Mouse (Mus musculus): ENCODE measurements at regions not wholly inside any gene's neighbourhood (a gene's known extent, or its start where the extent isn't known, plus 50 kb on each side); places are given as distances from the start of the nearest gene placed in this dataset.
A peak's percentile ranks its signal among the peaks of the same experiment; 100 is the strongest.
"Not testable (repeated sequence)": the region's sequence is repeated elsewhere in the genome, so short reads cannot be mapped to it uniquely, and the experiment has no call there.

DNA sequence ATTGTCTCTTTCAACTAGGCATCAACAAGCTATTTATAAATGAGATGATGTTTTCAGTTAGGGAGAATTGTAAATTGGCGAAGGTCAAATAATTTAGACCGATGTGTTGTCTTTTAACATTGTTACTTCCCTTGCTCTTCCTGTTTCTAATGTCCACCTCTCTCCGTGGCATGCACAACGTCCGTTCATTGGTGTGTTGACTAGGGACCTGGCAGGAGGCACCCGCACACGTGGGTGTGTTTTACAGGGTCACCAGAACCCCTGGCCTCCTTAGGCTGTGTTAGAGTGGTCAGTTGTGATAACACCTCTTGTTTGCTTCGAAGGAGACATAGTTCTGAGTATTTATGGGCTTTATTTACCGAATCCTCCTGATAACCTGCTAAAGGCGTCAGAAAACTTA, 222.8 kb downstream of the Brms1l start:
- DNase-seq (ENCODE audit: low read depth, low spot score), result no peak

DNA sequence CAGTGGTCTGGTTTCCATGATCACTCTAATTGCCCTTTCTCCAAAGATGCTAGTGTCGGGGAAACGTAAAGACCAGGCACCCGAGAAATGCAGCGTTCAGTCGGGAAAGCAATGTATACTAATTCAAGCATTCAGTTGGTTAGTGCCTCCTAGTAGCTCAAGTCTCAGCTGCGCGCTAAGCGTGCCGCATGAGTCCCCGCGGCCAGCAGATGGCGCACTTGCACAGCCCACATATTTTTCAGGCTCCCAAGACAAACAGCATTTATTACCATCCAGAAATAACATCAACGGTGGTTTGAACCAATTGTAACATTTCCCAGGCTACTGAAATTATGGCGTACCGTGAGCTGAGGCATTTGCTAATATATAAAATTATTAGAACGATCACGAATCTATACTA, 222.3 kb downstream of the Brms1l start:
- DNase-seq (ENCODE audit: low read depth, low spot score), result peak; percentile 79

DNA sequence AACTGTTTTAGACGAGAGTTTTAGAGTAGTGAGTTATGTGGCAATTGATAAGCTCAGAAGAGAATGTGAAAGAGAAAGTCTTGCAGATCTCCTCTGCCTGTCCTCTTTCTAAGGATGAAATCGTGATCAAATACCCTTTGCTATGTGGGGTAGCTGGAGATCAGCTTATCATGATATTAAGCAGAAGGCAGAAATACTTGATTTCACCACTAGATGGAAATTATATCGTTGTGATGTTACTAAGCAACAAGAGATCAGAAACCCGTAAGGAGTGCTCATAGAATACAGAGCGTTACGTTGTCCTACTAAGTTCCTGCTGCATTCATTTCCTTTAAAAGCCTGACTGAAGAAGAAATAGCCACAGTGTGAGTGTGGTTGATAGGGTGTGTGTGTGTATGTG, 219.3 kb downstream of the Brms1l start:
- DNase-seq (ENCODE audit: low read depth, low spot score), result no peak

DNA sequence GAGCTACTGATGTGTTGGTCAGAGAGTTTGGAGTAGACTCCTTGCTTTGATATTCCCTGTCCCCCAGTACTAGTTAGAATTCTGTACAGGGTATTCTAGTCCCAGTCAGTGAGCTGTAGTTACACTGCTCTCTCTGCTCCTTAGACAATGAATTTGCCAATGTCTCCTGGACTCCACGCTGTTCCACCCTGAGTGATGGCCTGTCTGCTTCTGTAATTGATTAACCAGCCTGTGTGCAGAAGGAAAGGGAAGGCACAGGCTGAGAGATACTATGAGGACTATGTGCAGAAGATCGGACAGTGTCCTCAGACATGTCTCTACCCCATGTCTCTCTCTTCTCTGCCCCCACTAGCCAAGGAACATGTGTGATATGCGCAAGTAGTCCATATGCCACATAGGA, 209.9 kb downstream of the Brms1l start:
- DNase-seq (ENCODE audit: low read depth, low spot score), result no peak

DNA sequence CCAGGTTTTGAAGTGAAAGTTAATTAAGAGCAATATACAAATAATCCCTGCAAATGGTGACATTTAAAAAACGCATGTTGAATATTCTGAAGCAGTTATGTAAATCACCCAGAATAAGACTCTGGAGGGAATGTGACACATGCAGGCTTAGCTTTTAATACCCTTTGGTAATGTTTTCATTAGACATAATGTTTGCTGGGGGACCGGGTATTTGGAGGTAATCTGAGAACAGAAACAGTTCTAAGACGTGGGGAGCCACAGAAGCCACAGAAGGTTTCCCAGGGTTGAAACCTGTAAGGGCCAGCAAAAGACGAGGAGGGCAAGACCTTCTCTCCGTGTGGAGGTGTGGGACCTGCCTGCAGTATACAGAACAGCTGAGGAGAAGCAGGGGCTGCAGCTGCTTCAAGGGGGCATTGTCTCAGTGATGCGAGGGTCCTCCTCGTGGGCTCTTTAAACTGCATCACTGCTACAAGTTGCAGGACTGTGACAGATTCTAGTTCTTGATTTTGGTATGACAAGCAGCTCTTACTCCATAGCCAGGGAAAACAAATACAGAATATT, 184.9 kb downstream of the Brms1l start:
- no peak for DNase-seq (ENCODE audit: low read depth, low spot score)

DNA sequence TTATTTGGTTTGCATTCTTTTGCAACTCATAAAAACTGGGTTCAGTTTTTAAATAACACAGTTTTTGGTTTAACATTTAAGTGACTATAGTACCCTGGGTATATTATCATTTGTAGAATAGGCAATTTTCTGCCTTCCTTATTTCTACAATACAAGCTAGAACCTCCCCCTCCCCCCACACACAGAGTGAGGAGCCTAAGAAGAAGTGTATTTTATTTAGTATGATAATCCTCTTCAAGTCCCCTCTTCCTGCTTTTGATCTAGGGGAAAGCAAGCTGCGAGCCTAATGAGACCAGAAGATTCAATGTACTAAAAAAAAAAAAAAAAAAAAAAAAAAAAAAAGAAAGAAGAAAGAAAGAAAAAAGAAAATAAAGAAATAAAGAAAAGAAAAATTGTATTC, 184.4 kb downstream of the Brms1l start:
- no peak for DNase-seq (ENCODE audit: low read depth, low spot score)

DNA sequence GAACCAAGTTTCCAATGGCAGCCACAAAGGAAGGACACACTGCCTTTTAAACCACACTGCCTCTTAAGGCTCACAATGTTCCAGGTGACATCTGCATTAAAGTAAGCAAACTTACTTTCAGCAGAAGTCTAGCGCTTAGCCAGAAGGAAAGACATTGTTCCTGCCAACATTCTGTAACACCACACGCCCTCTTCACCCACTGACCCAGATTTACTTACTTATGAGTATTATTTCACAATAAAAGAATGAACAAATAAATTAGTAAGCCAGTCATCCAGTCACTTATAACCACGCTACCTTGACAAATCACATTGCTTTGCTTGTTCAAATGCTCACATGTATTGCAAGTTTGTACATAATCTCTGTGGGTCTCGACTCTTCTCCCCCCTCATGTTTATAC, 173.9 kb downstream of the Brms1l start:
- no peak for DNase-seq (ENCODE audit: low read depth, low spot score)

DNA sequence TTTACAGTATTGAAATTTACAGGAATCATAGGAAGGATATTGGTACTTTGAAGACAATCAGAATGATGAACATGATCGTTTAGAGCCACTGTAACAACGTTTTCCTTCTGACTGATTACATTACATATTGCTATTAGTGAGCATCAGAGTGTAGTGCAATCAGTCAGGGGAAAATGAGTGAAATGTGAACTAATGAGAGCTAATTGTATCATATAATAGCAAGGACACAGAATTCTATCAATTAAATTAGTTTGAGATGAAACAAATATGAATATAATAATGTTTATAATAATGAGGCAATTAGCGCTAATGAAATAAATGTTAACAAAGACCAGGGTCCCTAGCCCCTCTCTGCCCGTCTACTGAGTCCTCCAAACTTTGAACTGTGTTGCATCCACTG, 169.7 kb downstream of the Brms1l start:
- DNase-seq (ENCODE audit: low read depth, low spot score), result no peak

DNA sequence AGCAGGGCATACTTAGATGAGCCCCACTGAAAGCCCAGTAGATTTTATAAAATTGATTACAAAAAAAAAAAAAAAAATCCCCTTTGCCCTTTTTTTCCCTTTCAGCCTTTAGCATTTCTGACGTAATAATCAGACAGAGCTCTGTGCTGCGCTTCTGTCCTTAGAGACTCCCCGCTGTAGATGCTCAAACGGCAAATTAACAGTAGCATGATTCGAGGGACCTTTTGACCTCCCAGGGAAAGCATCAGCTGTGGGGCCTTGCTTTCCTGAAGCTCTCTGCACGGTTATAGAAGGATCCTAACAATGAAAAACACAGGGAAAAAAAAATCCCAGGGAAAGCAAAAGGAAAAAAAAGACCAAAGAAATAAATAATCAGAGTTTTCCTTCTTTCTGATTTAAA, 169.2 kb downstream of the Brms1l start:
- DNase-seq (ENCODE audit: low read depth, low spot score), result no peak

DNA sequence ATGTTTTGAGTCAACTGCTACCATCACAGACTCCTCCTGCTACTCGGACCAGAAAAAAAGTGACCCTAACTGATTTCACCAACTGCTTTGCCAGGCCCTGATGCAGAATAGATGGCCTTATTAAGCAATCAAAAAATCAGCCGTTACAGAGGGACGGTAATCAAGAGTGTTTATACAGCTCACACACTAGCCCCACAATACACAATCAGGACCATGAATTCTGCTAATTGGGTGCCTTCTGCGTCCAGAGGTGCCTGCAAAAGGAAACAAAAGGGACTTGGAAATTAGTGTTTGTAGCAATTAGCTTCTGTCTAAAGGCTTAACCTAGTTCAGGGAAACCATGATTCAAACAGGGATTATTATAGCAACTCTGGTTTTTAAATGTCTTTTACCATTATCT, 168.4 kb downstream of the Brms1l start:
- DNase-seq (ENCODE audit: low read depth, low spot score), result no peak

DNA sequence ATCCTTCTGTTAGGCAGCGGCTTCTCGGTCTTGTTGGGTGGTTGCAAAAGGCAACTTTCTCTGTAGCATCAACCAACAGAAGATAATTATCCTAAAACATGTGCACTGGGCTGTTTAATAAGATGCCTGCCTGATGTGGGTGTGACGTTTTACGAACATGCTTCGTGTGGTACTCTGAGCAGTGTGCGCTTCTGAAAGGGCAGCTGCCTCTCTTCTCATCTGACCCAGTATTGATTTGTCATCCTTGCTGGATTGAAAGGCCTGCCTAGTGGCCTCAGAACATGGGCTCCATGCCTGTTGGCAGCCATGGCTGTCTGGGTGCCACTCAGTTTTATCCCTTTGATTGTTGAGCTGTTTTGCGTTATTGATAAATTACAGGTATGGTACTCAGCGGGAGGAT, 167.4 kb downstream of the Brms1l start:
- no peak for DNase-seq (ENCODE audit: low read depth, low spot score)

DNA sequence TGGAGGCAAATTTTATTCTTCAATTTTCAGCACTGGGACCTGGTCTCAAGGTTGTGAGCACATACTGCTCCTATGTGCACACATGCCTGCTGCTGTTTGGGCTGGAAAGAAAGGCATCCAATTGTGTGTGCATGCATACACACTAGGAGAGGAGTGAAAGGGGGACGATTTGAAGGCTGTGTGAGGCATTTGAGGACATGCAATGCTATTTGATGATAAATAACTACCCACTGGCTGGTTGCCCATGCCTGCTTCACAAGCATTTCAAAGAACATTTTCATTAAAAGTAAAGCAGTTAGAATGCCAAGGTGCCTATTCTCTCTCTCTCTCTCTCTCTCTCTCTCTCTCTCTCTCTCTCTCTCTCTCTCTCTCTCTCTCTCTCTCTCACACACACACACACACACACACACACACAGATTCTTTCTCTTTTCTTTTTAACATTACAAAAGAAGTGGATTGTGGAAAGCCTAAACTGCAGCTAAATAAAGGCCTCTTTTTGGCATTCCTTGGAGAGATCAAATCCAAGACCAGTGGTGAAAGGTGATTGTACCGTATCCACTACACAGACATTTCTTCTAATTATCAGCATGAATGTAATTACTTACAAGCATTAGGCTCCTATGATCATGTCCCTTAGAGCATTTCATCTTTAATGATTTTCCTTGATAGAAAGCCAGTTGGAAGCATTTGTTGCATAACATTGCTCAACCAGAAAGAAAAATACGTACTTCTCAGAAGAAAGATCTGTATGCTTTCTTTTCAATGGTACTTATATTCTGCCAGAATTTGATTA, 160.7 kb downstream of the Brms1l start:
- DNase-seq (ENCODE audit: low read depth, low spot score), result no peak

DNA sequence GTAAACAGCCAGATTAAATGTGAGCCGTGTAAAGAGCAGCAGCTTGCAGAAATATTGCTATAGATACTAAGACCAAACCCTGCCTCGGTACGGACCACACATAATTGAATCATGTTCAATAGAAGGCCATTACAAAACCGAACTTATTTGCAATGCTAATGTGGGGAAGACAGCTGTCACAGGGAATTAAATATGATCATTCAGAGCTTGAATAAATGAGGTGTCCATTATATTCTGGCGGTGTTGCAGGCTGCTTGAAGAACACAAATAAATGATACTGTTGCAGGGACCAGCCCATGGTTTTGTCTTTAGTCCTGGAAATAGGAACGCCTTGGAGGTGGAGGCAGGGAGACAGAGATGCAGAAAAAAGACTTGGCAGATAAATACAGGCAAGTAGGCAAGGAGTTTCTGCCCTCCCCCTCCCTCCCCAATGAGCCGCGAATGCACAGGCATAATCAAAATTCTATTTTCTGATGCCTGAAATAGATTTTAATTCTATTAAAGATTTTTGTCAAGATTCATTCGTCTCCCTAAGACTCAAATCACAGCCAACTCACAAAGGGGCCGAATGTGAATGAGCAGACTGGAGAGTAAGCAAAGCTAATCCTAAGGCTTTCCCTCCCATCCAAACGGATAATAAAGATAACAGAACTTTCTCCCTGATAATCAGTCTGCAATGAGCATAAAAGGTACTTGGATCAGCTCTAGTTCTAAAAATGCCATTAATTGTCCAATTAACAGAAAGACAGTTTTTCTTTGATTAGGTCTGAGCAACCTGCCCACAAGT, 147.6 kb downstream of the Brms1l start:
- no peak for DNase-seq (ENCODE audit: low read depth, low spot score)

DNA sequence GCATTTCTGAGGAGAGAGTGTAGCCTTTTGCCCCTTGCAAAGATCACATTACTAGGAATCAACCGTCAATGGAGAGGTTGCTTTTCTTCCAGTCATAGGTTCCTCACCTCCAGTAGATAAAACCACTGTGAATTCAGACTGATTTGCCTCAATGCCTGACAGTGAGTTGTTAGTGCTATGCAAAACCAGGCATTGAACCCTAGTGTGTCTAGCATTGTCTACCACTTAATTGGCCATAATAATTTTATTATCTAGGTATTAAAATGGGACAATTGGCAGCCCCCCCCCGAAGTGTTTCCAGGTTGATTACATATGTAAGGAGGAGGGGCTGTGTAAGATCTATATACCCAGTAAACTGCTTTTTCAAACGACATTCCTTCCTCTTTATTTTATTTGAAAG, 147.0 kb downstream of the Brms1l start:
- DNase-seq (ENCODE audit: low read depth, low spot score), result no peak

DNA sequence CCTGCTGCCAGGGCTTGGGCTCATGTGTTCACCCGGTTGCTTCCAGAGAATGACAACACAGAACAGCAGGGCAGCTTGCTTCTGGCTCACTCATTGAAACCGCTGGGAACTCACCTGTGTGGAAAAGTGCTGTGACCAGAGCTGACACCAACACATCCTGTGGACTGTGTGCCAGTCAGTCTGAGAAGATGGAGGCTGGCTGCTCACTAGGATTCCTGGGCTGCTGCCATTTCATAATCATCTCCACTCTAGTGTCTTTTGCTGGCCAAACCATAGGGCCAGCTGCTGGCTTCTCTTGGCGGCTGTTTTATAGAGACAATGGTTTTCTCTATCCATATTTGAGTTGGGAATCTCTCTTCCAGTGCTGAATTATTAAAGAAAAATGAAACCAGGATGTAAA, 138.1 kb downstream of the Brms1l start:
- no peak for DNase-seq (ENCODE audit: low read depth, low spot score)

DNA sequence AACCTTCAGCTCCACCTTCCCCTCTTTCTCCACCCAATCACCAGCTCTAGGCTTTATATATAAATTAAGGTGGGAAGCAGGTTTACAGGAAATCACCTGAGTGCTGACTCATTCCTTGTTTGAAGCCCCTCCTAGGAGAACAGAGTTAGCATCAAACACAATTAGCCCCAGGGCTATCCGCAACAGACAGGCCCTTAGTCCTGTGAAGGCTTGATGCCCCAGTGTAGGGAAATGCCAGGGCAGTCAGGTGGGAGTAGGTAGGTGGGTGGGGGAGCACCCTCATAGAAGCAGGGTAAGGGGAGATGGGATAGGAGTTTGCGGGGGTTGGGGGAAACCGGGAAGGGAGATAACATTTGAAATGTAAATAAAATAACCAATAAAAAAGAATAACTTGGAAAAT, 123.2 kb downstream of the Brms1l start:
- not testable (repeated sequence) for DNase-seq (ENCODE audit: low read depth, low spot score)

DNA sequence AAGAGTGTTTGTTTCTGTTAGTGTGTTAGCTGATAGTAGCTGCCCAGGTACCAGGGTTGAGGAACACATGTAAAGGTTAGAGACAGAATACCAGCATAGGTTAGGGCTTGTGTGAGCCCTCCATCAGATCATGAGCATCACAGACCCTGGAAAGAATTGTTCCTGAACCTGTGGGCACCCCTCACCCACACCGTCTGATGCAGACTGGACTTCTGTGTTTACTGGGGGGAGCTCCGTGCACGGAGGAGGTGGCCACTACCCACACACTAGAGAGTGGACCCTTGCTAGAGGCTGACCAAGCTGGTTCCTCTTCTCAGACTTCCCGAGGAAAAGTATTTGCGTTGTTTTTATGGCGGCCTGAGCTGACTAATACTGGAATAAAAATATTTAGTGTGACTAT, 104.4 kb downstream of the Brms1l start:
- DNase-seq (ENCODE audit: low read depth, low spot score), result no peak

DNA sequence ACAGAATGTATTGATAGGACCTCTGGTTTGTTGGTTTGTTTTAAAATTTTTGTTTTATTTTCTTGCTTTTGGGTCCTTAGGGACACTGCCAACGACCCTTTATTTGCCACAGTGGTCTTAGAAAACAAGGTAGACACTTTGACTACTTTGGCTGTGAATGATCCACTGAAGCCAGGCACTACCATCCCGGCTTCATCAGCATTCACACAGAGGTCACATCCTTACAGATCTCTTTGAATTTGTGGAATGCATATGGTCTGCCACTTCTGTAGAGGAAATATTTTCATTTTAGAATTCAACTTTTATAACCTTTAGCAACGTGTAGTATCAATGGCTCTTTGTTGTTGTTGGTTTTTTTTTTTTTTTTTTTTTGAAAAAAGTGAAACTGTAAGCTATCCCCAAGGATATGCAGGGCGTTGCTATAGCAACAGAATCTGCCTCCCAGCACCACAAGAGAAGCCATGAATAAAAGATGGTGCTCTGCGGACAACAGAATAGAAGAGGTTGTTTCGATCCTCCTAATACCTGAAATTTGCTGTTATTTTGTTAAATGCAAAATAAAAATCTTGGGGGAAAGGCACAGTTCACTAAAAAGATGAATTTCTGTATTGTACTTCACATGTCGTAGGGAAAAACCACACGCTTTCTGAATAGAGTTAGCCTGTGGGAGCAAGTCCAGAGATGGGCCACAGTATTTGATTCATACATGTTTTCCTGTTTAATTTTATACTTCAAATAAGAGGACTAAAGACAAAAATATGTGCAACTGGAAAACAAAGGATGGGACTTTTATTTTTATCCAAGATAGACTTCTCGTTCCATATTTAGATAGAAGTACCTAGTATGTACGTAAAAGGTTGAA, 103.4 kb downstream of the Brms1l start:
- DNase-seq (ENCODE audit: low read depth, low spot score), result no peak

DNA sequence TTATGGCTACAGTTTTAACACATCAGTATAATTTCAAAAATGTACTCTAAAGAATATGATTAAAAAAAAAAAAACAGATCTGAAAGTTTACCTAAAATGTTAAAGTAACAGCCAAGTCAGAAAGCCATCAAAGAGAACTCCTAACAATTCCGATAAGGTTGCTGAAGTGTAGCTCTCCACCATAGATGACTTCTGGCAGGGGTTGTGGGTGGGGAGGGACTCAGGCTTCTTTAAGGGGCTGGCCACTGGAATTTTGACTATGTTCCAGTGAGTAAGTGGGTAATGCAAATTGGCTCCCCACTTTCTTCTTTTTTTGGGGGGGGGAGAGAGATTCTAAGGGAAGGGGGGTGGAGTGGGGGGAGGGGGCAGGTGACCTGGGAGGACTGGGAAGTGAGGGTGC, 98.0 kb downstream of the Brms1l start:
- no peak for DNase-seq (ENCODE audit: low read depth, low spot score)

DNA sequence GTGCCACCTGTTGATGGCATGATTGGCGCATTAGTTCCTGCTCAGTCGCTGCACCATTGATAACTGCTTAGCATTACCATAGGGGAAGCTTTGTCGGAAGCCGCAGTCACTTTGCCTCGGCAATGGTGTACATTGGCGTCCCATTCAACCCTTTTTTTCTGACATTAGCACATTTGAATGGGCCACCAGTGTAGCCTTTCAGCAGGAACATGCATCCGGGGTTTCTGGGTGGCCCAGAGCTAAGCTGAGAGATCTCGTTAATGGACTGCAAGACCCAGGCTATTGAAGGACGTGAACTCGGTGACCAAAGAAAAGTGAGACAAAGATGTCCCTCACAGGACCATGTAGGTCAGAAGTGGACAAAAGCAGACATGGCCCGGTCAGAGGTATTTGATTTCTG, 97.3 kb downstream of the Brms1l start:
- no peak for DNase-seq (ENCODE audit: low read depth, low spot score)

DNA sequence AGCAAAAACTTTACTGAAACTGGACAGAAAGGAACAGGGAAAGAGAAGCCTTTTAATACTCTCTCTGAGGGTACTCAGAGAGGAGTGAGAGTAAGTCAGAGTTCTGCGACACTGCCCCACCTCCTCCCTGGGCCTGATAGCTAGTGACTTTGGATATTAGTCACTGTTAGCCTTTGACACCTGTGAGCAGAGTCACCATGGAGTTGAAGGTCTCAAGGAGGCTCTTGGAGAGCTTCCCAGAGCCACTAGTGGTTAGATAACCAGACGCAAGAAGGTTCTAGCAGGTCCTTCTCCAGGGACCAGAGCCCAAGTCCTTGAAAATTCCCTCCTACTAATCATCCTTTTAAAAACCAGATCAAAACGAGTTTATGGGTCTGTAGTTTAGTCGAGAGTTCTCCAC, 94.3 kb downstream of the Brms1l start:
- no peak for DNase-seq (ENCODE audit: low read depth, low spot score)

DNA sequence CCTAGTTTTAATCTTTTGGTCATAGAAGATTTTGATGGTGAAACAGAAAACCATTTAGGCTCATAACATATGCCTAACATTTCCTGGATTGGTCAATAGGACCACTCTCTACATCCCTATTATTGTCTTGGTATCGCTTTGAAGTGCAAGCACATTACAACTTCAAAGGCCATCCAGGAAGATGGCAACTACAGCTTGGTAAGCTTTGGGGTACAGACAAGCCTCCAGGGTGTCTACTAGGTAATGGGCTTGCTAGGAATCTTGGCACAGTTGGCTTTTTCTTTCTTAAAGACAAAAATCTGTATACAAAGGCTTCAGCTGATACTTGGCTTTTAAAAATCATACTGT, 90.8 kb downstream of the Brms1l start:
- no peak for DNase-seq (ENCODE audit: low read depth, low spot score)
